Mouse (Mus musculus): ENCODE measurements at regions not wholly inside any gene's neighbourhood (a gene's known extent, or its start where the extent isn't known, plus 50 kb on each side); places are given as distances from the start of the nearest gene placed in this dataset.

GRCm38 (mm10) chr16:85728026-85728425, 74.9 kb downstream of the Adamts1 start:
- TF ChIP-seq CTCF (IDR thresholded peaks at IDR 0.05; ENCODE audit: low read depth) (no peak), EP300 (IDR thresholded peaks at IDR 0.05; ENCODE audit: low read depth) (no peak)

Data from liver, embryonic 14.5 days (tissue).